Mouse (Mus musculus) kidney, postnatal 0 days (tissue): Measurements from ENCODE around the gene Rasgrf2. TPM values are rescaled to one million over a fixed set of nuclear protein-coding genes. Genes with fewer than 3 reads are reported as not detected.
A peak's percentile ranks its signal among the peaks of the same experiment; 100 is the strongest.

ENCODE experiments used
- ATAC-seq: fragments of 200-750 bp; cut with Nextera tagmentation; replicated peaks from 2 replicates; pipeline ENCODE4 v1.8.0; 2017; ENCODE audit warnings: low read depth, moderate number of reproducible peaks, moderate TSS enrichment, moderate library complexity; ENCODE audit not compliant: low FRiP score
- DNase-seq: peaks from one replicate; pipeline ENCODE4 v3.0.0-alpha.2; 2016; ENCODE audit warnings: low spot score
- H3K27ac ChIP-seq: fragments of 300-500 bp; sonication (generic); 2 replicates; pipeline ENCODE4 v1.5.1; 2014; ENCODE audit warnings: mild to moderate bottlenecking
- H3K27me3 ChIP-seq: fragments of 300-500 bp; sonication (generic); 2 replicates; pipeline ENCODE4 v1.6.1; 2014; ENCODE audit warnings: low read length, mixed read lengths; ENCODE audit not compliant: insufficient read depth
- H3K36me3 ChIP-seq: fragments of 300-500 bp; sonication (generic); 2 replicates; pipeline ENCODE4 v1.6.1; 2014; ENCODE audit warnings: low read length, mixed read lengths; ENCODE audit not compliant: insufficient read depth
- H3K4me1 ChIP-seq: fragments of 300-500 bp; sonication (generic); replicated peaks from 2 replicates; pipeline ENCODE4 v1.6.1; 2014; ENCODE audit warnings: antibody characterized with exemption, low read length, mixed read lengths; ENCODE audit not compliant: insufficient read depth
- H3K4me2 ChIP-seq: fragments of 300-500 bp; sonication (generic); 2 replicates; pipeline ENCODE4 v1.6.1; 2014; ENCODE audit warnings: mild to moderate bottlenecking, low read length, moderate library complexity, mixed read lengths
- H3K4me3 ChIP-seq: fragments of 300-500 bp; sonication (generic); replicated peaks from 2 replicates; pipeline ENCODE4 v1.5.1; 2014; ENCODE audit warnings: low read depth, low read length
- H3K9ac ChIP-seq: fragments of 300-500 bp; sonication (generic); 2 replicates; pipeline ENCODE4 v1.6.1; 2014; ENCODE audit warnings: low read depth, low read length
- H3K9me3 ChIP-seq: fragments of 300-500 bp; sonication (generic); replicated peaks from 2 replicates; pipeline ENCODE4 v1.6.1; 2016; ENCODE audit warnings: low read length, inconsistent platforms, mixed read lengths
- CTCF ChIP-seq: IDR thresholded peaks from 2 replicates; pipeline ENCODE4 v1.5.1; 2016; ENCODE audit warnings: antibody characterized with exemption, low read depth, mild to moderate bottlenecking, moderate library complexity
- WGBS: fragments of 180-500 bp; shearing (Covaris S2); extraction: QIAGEN DNeasy Blood & Tissue Kit; methylation state at CpG from one replicate; pipeline ENCODE4 v1.1.7; 2014; 5-methylcytosine and 5-hydroxymethylcytosine counted together
- polyA plus RNA-seq: library from polyadenylated mRNA; unstranded; fragments of >200 nt; fragmentation: Nextera tagmentation; extraction: Ambion mirVana; gene quantifications from 2 replicates; pipeline ENCODE4 v1.2.1, GENCODE M21; 2015

The Rasgrf2 gene
- polyA plus RNA-seq, 1 experiment from 2014 or later = 0.82 TPM

DNA sequence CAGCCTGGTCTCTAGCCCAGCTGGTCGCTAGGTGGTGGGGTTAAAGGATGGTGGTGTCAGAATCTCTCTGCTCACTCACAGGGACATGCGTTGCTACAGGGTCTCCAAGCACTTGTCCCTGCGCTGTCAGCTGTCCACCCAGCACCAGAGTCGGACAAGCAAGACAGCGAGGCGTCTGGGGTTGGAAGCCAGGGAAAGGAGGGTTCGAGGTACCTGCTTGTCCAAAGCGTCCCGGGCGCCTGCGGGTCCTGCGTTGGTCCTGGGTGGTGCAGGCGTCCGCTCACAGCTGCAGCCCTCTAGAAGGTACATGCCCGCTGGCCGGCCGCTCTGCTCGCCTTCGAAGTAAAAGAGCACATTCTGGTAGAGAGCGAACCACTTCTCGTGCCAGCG is 467 bp downstream of the Rasgrf2 start:
- WGBS = 7% methylated on average over 22 of the region's 22 CpGs
- peak overlapping the region; percentile 6 for H3K9ac ChIP-seq
- no peaks in the 10 kb centered on the region for H3K36me3 ChIP-seq
- TF ChIP-seq CTCF = no peak
- peaks cover 11% of the 10 kb centered on the region; the same call in 1 of the 2 replicates for H3K27me3 ChIP-seq
- H3K4me1 ChIP-seq = no peaks in the 10 kb centered on the region
- peak overlapping the region; percentile 86 for H3K4me2 ChIP-seq
- H3K4me3 ChIP-seq = peak overlapping the region; percentile 45
- DNase-seq = no peak
- H3K27ac ChIP-seq = no peak overlapping the region
- no peaks in the 10 kb centered on the region for H3K9me3 ChIP-seq
- peak; percentile 29; the same call in 1 of the 2 replicates for ATAC-seq

GRCm38 (mm10) chr13:92129877-92130276 is 1.6 kb downstream of the Rasgrf2 start:
- WGBS = 78% methylated on average over 4 of the region's 4 CpGs
- no peak overlapping the region for H3K4me3 ChIP-seq

DNA sequence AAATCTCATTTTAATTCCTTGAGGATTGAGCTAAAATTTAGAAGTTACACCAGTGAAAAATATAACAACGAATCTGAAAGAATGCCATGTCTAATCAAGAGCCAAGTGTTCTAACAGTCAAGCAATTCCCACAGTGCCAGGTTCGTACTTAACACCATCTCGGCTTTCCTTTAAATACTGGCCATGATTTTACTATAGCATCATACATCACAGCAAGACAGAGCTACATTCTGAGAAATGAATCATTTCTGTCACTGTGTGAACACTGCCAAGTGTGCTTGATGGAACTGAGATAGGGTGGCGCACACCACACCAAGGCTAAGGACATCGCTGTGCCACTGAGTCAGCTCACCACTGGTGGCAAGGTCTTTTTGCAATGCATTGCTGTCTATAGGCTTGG is 5.6 kb downstream of the Rasgrf2 start:
- no peak overlapping the region for H3K4me3 ChIP-seq
- no peak overlapping the region for H3K9ac ChIP-seq
- H3K4me1 ChIP-seq = no peaks in the 10 kb centered on the region
- no peaks in the 10 kb centered on the region for H3K9me3 ChIP-seq
- DNase-seq (no peak), ATAC-seq (no peak)
- H3K27ac ChIP-seq = no peak overlapping the region
- peaks cover 1% of the 10 kb centered on the region; the same call in 1 of the 2 replicates for H3K27me3 ChIP-seq
- H3K36me3 ChIP-seq = no peaks in the 10 kb centered on the region
- TF ChIP-seq CTCF = no peak
- no peak overlapping the region for H3K4me2 ChIP-seq
- 85% methylated on average over 5 of the region's 5 CpGs for WGBS

More at GRCm38 (mm10) chr13:92129877-92130276, 1.6 kb downstream of the Rasgrf2 start:
- Histone ChIP-seq H3K4me1 (no peaks in the 10 kb centered on the region), H3K9ac (no peak overlapping the region), H3K36me3 (no peaks in the 10 kb centered on the region), H3K27ac (no peak overlapping the region), H3K9me3 (no peaks in the 10 kb centered on the region), H3K4me2 (peak overlapping the region; percentile 86; the same call in 1 of the 2 replicates), H3K27me3 (peaks cover 11% of the 10 kb centered on the region; the same call in 1 of the 2 replicates)
- DNase-seq = no peak
- TF ChIP-seq CTCF = no peak
- no peak for ATAC-seq

GRCm38 (mm10) chr13:92119623-92120022 is 11.8 kb downstream of the Rasgrf2 start:
- H3K4me3 ChIP-seq = no peak overlapping the region
- H3K9me3 ChIP-seq = no peaks in the 10 kb centered on the region
- H3K9ac ChIP-seq = no peak overlapping the region
- 55% methylated on average over 5 of the region's 5 CpGs for WGBS
- no peaks in the 10 kb centered on the region for H3K27me3 ChIP-seq
- no peak overlapping the region for H3K27ac ChIP-seq
- ATAC-seq = no peak
- no peak for DNase-seq
- no peaks in the 10 kb centered on the region for H3K36me3 ChIP-seq
- no peak for TF ChIP-seq CTCF
- no peaks in the 10 kb centered on the region for H3K4me1 ChIP-seq
- no peak overlapping the region for H3K4me2 ChIP-seq

DNA sequence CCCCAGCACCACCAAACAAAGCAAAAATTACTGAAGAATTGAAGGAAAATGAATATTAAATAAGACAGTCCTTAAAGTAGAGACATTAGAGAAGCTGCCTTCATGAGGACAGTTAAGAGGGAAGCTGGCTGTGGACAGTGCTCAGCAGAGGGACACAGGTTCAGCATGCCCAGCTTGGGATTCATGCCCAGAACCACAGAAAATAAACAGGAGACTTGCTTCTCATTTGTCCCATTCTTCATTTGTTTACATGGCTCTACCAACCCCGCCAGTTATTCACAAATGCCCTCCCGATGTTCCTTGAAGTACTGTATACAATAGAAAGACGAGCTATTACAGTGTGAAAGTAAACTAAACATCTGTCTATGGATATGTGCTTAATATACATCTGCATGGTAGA is 17.4 kb downstream of the Rasgrf2 start:
- H3K4me2 ChIP-seq = no peak overlapping the region
- no peak for ATAC-seq
- no peak overlapping the region for H3K27ac ChIP-seq
- H3K36me3 ChIP-seq = no peaks in the 10 kb centered on the region
- no peaks in the 10 kb centered on the region for H3K4me1 ChIP-seq
- 73% methylated on average over 3 of the region's 3 CpGs for WGBS
- H3K27me3 ChIP-seq = no peaks in the 10 kb centered on the region
- no peak overlapping the region for H3K9ac ChIP-seq
- H3K4me3 ChIP-seq = no peak overlapping the region
- no peak for DNase-seq
- H3K9me3 ChIP-seq = no peaks in the 10 kb centered on the region
- no peak for TF ChIP-seq CTCF

DNA sequence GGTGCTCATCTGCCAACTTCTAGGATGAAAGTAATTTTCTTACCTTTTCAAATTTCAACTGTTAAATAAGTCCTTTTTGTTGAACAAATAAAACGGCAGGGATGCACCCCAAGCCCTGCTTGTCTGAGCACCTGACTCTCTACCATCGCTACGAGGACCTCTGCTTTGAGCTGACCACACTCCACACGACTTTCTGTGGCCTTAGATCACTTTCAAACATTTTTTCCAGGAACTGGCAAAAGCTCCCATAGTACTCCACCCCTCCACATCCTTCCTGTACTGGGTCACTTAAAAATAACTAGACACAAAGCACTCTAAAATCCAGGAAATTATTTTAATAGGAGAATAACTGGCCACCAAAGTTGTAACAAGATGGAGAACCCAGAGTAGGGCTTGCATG is 23.2 kb downstream of the Rasgrf2 start:
- H3K4me1 ChIP-seq = no peaks in the 10 kb centered on the region
- H3K4me3 ChIP-seq = no peak overlapping the region
- no peak overlapping the region for H3K9ac ChIP-seq
- no peaks in the 10 kb centered on the region for H3K27me3 ChIP-seq
- WGBS = 69% methylated on average over 4 of the region's 4 CpGs
- ATAC-seq = no peak
- peak; percentile 43 for DNase-seq
- no peak overlapping the region for H3K27ac ChIP-seq
- no peak overlapping the region for H3K4me2 ChIP-seq
- no peak for TF ChIP-seq CTCF
- H3K36me3 ChIP-seq = no peaks in the 10 kb centered on the region
- no peaks in the 10 kb centered on the region for H3K9me3 ChIP-seq

- no peaks in the 10 kb centered on the region for H3K9me3 ChIP-seq
- H3K36me3 ChIP-seq = no peaks in the 10 kb centered on the region
- DNase-seq (peak; percentile 11), ATAC-seq (no peak)
- no peak overlapping the region for H3K4me3 ChIP-seq
- no peak overlapping the region for H3K27ac ChIP-seq
- no peaks in the 10 kb centered on the region for H3K4me1 ChIP-seq
- 43% methylated on average over 7 of the region's 7 CpGs for WGBS
- no peak for TF ChIP-seq CTCF
- H3K9ac ChIP-seq = no peak overlapping the region
- no peak overlapping the region for H3K4me2 ChIP-seq
- no peaks in the 10 kb centered on the region for H3K27me3 ChIP-seq
Observed at GRCm38 (mm10) chr13:92104259-92104658, 27.2 kb downstream of the Rasgrf2 start.
